Mouse (Mus musculus) left cerebral cortex, postnatal 4 days (tissue): ENCODE data around the gene Gemin8. TPM values are rescaled to one million over a fixed set of nuclear protein-coding genes. Genes with fewer than 3 reads are reported as not detected.
A peak's percentile ranks its signal among the peaks of the same experiment; 100 is the strongest.

Experiments used
- DNase-seq: peaks from one replicate; pipeline ENCODE4 v3.0.0-alpha.2; 2022
- intact Hi-C: fragments of 180-260 bp; cut with DNase I; formaldehyde crosslinking; loops from one replicate; pipeline ENCODE4 v1.15.1; 2025
- total RNA-seq, 2 experiments: library from RNA; stranded (reverse); gene quantifications; 2 replicates each; pipeline ENCODE4 v1.2.3; 2021

Gemin8 gene
- total RNA-seq: 10 to 100 TPM; 11.7 to 12.2 TPM

- peak; percentile 95 for DNase-seq
- intact Hi-C loops: loop anchor here (5.0 to 10.0 kb wide), 3 partner anchors 135 to 1065 kb away; no protein-coding TSS in a partner anchor
Measured at GRCm38 (mm10) chrX:166169892-166170799, at the start of gene Gemin8. TSS of gene Gemin8 (plus strand) at chrX:166170454.

DNA sequence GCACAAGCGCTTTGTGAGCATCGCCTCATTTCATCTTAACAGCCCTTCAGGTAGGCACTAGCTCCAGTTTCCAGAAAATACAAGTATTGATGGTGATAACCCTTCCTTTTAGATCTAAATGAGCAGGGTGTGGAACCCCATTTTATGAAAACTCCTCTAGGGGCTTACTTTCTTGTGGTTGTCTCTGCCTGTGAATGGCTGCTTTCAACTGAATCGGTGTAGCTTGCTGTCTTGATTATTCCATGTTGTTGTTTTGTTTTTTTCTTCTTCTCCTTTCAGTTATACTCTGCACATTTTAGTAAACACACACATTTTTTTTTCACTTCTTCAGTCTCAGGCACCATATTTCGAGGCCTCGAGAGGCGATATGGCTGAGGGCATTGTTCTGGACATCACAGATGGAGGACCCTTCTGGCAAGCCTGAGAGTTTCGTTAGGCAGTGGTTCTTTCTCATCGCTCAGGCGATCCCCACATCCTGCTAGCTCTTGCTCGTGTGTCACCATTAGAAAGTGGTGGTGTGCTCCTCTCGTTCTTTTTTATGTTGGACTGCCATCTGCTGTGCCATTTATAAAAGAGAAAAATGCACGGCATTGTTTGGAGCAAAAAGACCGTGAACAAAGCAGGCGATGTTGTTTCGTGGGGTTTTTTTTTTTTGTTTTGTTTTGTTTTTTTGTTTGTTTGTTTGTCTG lies 23.0 kb upstream of the Gemin8 start:
- peak; percentile 34 for DNase-seq
- intact Hi-C loops: loop anchor here (2.0 to 5.0 kb wide), 2 partner anchors 819 to 1605 kb away; no protein-coding TSS in a partner anchor

DNA sequence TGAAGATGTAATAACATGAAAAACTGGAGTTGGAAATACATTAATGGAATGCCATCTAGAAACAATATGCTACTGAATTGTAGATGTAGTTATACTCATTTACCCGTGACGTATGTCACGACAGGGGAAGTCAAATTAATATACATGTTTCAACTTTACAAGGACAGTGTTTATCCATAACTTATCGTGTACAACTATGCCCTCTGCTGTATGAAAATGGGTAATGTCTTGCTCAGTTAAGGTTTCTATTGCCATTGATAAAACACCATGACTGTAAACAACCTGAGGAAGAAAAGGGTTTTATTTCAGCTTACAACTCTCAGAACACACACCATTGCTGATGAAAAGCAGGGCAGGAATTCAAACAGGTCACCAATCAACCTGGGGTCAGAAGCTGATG lies 7.5 kb upstream of the Gemin8 start:
- intact Hi-C loops: loop anchor here (10.0 kb wide), 1 partner anchor 1072 kb away; no protein-coding TSS in a partner anchor
- no peak for DNase-seq

DNA sequence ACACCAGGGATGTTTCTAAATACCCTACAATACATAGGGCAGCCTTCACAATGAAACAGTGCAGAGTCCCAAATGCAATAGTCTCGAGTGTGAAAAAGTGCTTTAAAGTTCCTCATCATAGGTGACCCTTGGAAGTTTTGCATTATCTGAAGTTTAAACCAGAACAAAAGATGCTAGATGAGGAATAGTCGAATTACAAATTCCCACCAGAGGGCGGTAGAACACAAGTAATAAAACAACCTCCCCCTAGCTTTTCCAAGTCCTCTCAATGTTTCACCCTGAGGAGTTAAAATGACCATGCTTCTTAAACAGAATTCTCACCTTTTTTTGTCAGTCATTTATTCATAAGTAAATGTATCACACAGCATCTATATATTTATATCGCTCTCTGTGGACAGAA lies 2.9 kb upstream of the Gemin8 start:
- intact Hi-C loops: loop anchor here (2.0 to 10.0 kb wide), 2 partner anchors 485 to 1067 kb away; no protein-coding TSS in a partner anchor
- DNase-seq: no peak

GRCm38 (mm10) chrX:166167923-166168322 lies 2.3 kb upstream of the Gemin8 start:
- DNase-seq: no peak
- intact Hi-C loops: loop anchor here (2.0 to 10.0 kb wide), 2 partner anchors 485 to 1067 kb away; no protein-coding TSS in a partner anchor

DNA sequence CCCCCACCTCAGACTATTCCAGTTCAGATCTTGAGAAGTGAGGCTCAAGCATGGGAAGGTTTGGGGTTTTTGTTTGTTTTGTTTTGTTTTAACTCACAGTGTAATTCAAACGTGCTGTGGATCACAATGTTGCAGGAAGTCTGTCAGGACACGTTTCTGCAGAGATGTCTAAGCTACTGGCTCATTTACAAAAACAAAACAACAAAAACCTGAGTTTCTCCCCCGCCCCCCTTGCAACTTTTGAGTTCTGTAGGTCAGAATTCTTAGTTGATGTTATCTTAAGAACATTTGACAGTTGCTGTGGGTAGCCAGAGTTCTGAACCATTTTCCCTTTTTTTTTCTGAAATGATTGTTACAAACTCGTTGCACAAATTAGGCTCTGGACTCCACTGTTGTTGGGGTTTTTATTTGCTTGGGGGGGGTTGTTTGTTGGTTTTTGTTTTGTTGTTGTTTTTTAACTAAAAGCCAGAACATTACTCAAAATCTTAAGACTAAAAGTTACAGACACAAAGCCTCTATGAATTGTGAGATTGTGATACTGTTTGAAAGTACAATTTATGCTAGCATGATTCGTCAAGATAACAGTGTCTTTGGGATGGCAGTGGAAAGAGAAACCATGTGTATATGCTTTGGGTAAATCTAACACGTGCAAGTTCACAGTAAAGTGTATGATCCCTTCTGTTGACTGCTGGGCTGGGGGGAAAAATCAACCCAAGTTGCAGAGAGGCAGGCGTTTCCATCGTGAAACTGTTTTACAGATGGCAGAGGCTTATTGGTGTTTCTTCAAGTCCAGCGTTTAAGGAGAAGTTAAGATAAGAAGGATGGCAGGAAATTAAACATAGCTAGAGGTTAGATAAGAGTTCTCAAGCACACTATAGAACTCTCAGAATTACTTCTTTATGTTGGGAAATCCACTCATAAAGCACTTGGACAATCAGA lies 815 bp downstream of the Gemin8 start:
- intact Hi-C loops: loop anchor here (5.0 to 10.0 kb wide), 2 partner anchors 134 to 176 kb away; no protein-coding TSS in a partner anchor
- no peak for DNase-seq

DNA sequence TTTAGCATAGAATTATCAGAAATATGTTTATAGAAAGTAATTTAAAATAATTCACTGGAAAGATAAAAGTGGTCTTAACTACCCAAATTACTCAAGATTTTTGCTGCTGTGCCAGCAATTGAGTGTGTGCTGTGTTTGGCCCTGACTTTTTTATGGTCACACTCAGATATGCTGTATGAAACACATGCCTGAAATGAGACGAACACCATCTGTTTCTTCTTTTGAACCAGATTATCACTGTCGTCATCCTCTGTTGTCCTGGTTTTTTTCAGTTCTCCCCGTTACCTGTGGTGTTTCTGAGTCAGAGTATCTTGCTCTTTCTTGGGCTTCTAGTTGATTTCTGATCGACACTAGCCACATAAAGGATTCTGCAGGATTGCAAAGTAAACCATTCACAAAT lies 1.8 kb downstream of the Gemin8 start:
- no peak for DNase-seq
- intact Hi-C loops: loop anchor here (5.0 to 10.0 kb wide), 2 partner anchors 133 to 175 kb away; no protein-coding TSS in a partner anchor

DNA sequence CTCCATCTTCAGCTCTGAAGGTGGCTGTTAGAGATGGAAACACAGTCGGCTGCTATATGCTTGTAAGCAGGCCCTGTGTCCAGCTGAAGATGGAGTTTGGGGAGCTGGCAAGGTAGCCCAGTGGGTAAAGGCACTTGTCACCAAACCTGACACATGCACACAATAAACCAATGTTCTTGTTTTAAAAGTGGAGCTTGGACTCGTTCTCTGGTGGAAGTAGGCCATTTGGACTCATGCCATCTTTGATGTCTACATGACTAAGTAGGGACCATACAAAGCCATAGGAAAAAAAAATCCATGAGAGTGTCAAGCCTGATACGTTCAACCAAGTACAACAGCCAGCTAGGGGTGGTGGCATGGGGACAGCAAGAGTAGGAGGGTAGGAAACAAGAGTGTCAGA lies 2.4 kb downstream of the Gemin8 start:
- intact Hi-C loops: loop anchor here (5.0 to 10.0 kb wide), 2 partner anchors 132 to 175 kb away; no protein-coding TSS in a partner anchor
- peak; percentile 21 for DNase-seq

- DNase-seq: peak; percentile 58
- intact Hi-C loops: loop anchor here (5.0 to 10.0 kb wide), 2 partner anchors 131 to 174 kb away; no protein-coding TSS in a partner anchor
Measured at GRCm38 (mm10) chrX:166173796-166174195, 3.5 kb downstream of the Gemin8 start.

- no peak for DNase-seq
- intact Hi-C loops: loop anchor here (10.0 kb wide), 1 partner anchor 127 kb away; no protein-coding TSS in a partner anchor
Measured at GRCm38 (mm10) chrX:166177929-166178328, 7.7 kb downstream of the Gemin8 start.

DNA sequence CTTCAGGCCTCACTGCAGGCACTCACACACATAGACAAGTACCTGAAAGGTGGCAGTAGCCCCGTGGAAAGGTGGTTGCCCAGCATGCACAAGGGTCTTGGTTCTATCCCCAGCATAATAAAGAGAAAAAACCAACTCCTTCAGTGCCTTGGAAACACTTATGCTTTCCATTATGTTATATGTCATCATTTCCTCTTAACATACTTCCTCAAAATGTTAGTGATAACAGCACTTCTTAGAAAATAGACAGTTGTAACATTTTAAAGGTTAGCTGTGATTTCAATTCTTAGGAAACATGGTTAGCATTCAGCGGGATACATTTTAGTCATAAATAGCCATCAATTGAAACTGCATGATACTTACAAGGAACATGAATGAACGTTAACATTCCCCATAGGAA lies 12.8 kb downstream of the Gemin8 start:
- DNase-seq: no peak
- intact Hi-C loops: no loop called here

- DNase-seq: no peak
- intact Hi-C loops: no loop called here
Measured at GRCm38 (mm10) chrX:166185327-166185913, 15.2 kb downstream of the Gemin8 start.

DNA sequence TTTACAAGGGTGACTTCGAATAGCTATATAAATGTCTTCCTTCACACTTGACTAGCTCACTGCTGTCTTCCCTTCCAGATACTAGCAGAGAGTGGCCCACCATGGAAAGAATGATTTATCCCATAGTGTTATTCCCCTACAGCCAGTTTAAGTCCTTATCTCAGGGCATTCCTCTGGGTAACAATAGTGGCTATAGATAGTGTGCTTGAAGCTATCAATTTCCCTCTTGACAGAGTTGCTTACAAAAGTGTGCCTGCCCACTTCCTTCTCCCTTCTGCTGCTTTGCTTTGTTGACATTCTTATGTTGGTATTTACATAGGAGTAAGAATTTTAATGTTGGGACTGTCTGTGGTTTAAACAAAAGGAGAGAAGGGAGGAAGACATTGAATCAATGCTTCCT lies 17.5 kb downstream of the Gemin8 start:
- DNase-seq: no peak
- intact Hi-C loops: no loop called here

GRCm38 (mm10) chrX:166196327-166196726 lies 26.1 kb downstream of the Gemin8 start:
- intact Hi-C loops: no loop called here
- DNase-seq: no peak

DNA sequence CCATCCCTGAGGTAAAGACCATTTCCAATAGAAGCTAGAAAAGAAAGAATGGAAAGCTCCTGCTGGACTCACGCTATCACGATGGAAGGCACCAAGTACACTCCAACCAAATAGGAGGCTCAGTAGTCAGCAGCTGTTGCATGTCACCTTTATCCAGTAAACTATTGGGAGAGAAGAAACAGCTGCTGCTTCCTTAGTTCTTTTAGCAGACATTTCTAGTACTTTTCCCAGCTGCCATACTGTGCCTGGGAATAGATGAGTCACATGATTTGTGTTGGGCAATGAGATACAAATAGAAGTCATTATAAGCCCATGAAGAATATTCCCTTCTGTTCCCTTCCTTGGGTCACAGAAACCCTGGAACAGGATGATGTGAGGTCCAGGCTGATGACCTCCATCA lies 28.0 kb downstream of the Gemin8 start:
- intact Hi-C loops: no loop called here
- no peak for DNase-seq

DNA sequence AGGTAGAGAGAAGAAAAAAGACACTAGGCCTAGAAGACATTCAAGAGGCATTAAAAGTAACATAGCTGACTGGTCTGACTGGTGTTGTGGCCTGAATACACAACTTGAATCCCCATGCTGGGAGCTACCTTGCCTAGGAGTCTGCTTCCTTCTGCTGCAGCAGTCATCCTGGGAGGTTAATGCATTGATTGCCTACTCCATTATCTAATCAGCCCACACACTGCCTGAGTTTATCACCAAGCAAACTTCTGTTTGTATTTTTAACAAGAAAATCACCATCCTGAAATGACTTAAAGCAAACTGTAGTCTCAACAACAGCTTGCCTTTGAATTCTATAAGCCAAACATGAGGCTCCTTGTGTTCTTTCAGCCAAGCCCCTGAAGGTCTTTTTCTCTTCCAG lies 29.6 kb downstream of the Gemin8 start:
- intact Hi-C loops: no loop called here
- DNase-seq: no peak

GRCm38 (mm10) chrX:166214576-166214975 lies 44.3 kb downstream of the Gemin8 start:
- no peak for DNase-seq
- intact Hi-C loops: no loop called here

GRCm38 (mm10) chrX:166216248-166216647 lies 46.0 kb downstream of the Gemin8 start:
- no peak for DNase-seq
- intact Hi-C loops: no loop called here

DNA sequence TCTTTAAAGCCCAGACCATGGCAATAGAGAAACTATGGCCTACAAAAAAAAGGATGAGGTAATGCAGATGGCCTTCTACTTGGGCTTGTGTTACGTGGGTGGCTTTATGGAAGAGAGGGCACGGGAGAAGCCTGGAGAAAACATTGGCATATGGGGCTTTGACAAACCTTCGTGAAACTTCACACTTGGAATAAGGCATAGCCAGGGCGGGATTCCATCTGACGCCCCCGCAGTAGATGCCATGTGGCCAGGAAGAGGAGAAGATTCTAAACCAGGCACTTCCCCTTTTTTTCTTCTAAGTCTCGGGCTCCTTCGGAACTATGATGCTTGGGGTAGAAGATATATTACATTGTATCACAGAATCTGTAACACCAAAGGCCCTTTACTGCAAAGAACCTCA lies 46.5 kb downstream of the Gemin8 start:
- intact Hi-C loops: no loop called here
- no peak for DNase-seq

- intact Hi-C loops: no loop called here
- no peak for DNase-seq
Measured at GRCm38 (mm10) chrX:166219331-166219730, 49.1 kb downstream of the Gemin8 start.
